Mouse (Mus musculus): ENCODE results near the gene Tef. TPM values are rescaled to one million over a fixed set of nuclear protein-coding genes. Genes with fewer than 3 reads are reported as not detected.

Gene Tef
- 8.4 and 9.5 TPM in 2 replicates for polyA plus RNA-seq (2016; fragmentation: Nextera tagmentation; extraction: Ambion mirVana)

DNA sequence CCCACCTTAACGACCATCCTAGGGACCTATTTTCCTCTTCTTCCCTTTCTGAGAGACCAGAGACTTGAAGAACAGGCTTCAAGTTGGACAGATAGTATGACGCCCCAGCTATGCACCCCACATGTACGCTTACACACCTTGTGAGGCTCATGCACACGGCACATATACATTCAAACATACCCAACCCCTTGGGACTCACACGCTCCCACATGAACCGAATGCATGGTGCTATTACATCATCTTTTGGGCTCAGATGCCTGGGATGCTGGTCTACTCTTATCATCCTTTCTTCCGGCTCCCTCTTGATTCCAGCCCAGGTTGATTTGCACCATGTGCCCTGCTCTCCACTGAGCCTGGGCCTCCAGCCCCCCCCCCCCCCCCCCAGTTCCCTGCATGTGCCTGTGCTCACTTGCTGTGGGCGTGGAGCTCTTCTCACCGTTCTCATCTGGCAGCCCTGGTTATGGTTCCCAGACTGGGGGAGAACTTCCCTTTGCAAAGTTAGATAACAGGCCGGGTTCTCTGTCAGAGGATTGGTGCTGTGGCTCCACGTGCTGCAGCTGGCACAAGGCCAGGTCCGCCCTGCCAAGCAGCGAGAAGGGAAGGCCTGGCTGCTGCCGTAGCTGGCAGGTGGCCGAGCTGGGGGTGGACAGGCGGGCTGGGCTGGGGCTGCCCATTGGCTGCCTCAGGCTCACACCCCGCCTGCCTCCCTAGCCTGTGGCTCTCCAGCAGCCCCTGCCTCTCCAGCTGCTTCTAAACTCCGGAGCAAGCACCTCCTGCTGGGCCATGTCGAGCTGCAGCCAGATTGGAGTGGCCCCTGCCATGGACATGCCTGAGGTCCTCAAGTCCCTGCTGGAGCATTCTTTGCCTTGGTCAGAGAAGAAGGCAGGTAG is at the start of gene Tef:
Gene Tef, plus strand, starts transcription at position 421 of the 890 bp plus-strand sequence.
- Histone ChIP-seq H3K4me2 (peak within 1 kb of the TSS; percentile 74), H3K36me3 (no peaks in the 10 kb centered on the region), H3K27ac (peak within 1 kb of the TSS; percentile 64), H3K4me1 (peaks cover 51% of the 10 kb centered on the region), H3K9me3 (replicated peaks) (no peaks in the 10 kb centered on the region), H3K4me3 (peak within 1 kb of the TSS; percentile 46), H3K9ac (peak within 1 kb of the TSS; percentile 56), H3K27me3 (replicated peaks) (no peaks in the 10 kb centered on the region)
- 15% methylated on average over 19 of the region's 19 CpGs for WGBS (ENCODE audit: insufficient replicate concordance)
- ATAC-seq = peak; percentile 83

DNA sequence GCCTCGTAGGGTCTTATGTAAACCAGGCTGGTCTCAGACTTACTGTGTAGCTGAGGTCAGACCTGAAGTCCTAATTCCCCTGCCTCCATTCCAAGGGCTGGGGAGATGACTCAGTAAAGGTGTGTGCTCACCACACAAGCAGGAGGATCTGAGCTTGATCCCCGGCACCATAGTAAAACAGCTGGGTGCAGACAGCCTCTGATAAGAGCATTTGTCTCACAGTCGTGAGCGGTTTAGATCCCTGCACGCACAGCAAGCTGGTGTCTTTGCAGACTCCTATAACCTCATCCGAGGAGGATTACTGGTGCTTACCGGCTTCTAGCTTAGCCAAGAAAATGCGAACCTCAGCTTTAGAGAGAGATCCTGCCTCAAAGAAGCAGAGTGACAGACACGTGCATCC is 48.6 kb upstream of the Tef start:
- H3K4me2 ChIP-seq = no peak overlapping the region
- H3K36me3 ChIP-seq = peaks cover 24% of the 10 kb centered on the region
- H3K27ac ChIP-seq = no peak overlapping the region
- no peaks in the 10 kb centered on the region for H3K27me3 ChIP-seq (replicated peaks)
- H3K4me3 ChIP-seq = no peak overlapping the region
- no peak overlapping the region for H3K9ac ChIP-seq
- H3K9me3 ChIP-seq (replicated peaks) = no peaks in the 10 kb centered on the region
- ATAC-seq = peak; percentile 61
- 68% methylated on average over 9 of the region's 9 CpGs for WGBS (ENCODE audit: insufficient replicate concordance)
- peaks cover 15% of the 10 kb centered on the region for H3K4me1 ChIP-seq

DNA sequence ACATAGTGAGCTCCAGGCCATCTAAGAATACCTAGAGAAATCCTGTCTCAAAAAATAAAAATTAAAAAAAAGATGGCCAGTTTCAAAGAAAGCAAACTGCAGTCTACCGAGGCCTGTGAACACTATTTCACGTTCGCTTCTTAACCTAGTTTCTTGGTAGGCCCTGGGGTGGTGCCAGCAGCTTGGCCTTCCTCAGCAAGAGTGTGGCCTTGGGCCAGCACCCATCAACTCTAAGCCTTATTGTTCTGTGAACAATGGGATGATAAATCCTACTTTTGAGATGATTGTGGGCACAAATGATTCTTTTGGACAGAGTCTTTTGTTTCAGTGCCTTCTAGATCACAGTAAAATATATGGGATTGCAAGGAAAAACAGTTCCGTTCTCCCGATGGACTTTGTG is 43.5 kb upstream of the Tef start:
- Histone ChIP-seq H3K4me3 (no peak overlapping the region), H3K9me3 (replicated peaks) (no peaks in the 10 kb centered on the region), H3K4me1 (peaks cover 28% of the 10 kb centered on the region), H3K9ac (no peak overlapping the region), H3K27ac (no peak overlapping the region), H3K4me2 (no peak overlapping the region), H3K36me3 (peaks cover 29% of the 10 kb centered on the region), H3K27me3 (replicated peaks) (no peaks in the 10 kb centered on the region)
- no peak for ATAC-seq
- 83% methylated on average over 5 of the region's 5 CpGs for WGBS (ENCODE audit: insufficient replicate concordance)

DNA sequence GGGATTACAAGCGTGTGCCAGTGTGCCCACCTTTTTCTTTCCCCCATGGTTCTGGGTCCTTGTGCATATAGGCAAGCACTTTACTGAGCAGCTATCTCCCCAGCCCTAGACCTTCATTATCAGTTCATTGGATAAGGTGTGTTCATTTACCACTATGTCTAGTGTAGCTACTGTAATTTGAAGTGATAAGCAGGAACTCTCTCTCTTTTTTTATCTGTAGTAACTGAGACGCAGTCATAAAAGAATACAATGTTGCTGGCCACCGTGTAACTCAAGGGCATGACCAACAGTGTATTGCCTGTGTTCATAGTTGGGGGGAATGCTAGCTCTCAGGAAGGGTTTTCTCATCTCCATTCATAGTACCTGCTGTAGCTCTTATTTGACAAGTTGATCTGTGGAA is 42.7 kb upstream of the Tef start:
- Histone ChIP-seq H3K9ac (no peak overlapping the region), H3K9me3 (replicated peaks) (no peaks in the 10 kb centered on the region), H3K36me3 (peaks cover 24% of the 10 kb centered on the region), H3K4me1 (peaks cover 32% of the 10 kb centered on the region), H3K27ac (peak overlapping the region; percentile 37; the same call in 1 of the 2 replicates), H3K4me3 (no peak overlapping the region), H3K4me2 (0 out of 2 replicates have a peak overlapping the region, but pooled peaks have one; percentile 11), H3K27me3 (replicated peaks) (no peaks in the 10 kb centered on the region)
- 36% methylated on average over 3 of the region's 3 CpGs for WGBS (ENCODE audit: insufficient replicate concordance)
- ATAC-seq = peak; percentile 72

DNA sequence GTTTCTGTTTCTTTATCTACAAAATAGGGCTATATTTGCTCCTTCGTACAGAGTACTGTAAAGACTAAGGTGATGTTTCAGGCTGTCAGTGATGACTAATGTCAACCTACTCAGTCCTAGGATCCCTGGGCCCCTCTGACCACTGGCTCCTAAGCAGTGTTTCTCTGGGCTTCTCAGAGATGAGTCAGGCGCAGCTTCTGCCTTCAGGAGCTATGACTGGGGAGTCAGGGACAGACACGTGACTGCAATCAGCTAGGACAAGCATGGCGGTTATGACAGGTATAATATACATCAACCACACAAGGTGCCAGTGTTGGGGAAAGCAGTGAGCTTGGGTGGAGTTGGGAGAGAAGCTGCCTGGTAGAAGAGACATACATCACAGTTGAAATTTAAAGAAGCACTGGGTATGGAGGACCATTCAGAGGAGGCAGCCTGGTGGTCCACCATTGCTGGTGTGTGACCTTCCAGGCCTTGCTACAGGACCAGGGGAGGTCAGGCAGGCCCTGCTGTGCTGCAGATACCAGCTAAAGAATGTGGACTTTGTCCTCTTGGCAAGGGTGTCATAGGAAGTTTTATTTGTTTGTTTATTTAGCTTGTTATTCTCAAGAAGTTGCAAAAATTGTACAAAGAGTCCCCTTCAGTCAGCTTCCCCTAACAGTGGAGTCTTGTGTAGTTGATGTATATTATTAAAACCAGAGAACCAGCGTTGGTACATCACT is 41.7 kb upstream of the Tef start:
- ATAC-seq = no peak
- no peak overlapping the region for H3K4me3 ChIP-seq
- H3K4me2 ChIP-seq = no peak overlapping the region
- no peak overlapping the region for H3K9ac ChIP-seq
- peaks cover 18% of the 10 kb centered on the region for H3K36me3 ChIP-seq
- peaks cover 42% of the 10 kb centered on the region for H3K4me1 ChIP-seq
- H3K27me3 ChIP-seq (replicated peaks) = no peaks in the 10 kb centered on the region
- 73% methylated on average over 5 of the region's 5 CpGs for WGBS (ENCODE audit: insufficient replicate concordance)
- H3K9me3 ChIP-seq (replicated peaks) = no peaks in the 10 kb centered on the region
- H3K27ac ChIP-seq = no peak overlapping the region

DNA sequence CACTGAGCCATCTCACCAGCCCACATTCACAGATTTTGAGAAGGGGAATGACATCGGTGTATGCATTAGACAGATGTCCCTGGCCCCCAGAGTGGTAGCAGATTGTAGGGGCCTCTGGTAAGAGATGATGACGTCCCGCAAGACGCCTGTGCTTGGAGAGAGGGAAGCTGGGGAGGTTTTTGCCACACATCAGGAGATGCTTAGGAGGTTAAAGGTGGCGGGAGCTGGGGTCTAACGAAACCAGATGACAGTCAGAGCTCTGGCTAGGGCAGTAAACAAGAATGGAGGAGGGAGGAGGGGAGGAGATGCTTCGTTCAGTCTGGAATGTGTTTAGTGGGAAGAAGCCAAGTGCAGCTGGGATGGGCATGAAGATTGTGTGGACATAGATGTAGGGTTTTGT is 40.8 kb upstream of the Tef start:
- no peak overlapping the region for H3K9ac ChIP-seq
- no peak for ATAC-seq
- peaks cover 13% of the 10 kb centered on the region for H3K36me3 ChIP-seq
- no peak overlapping the region for H3K4me2 ChIP-seq
- H3K27ac ChIP-seq = no peak overlapping the region
- no peaks in the 10 kb centered on the region for H3K27me3 ChIP-seq (replicated peaks)
- 84% methylated on average over 7 of the region's 7 CpGs for WGBS (ENCODE audit: insufficient replicate concordance)
- H3K4me1 ChIP-seq = peaks cover 51% of the 10 kb centered on the region
- H3K4me3 ChIP-seq = no peak overlapping the region
- H3K9me3 ChIP-seq (replicated peaks) = no peaks in the 10 kb centered on the region

DNA sequence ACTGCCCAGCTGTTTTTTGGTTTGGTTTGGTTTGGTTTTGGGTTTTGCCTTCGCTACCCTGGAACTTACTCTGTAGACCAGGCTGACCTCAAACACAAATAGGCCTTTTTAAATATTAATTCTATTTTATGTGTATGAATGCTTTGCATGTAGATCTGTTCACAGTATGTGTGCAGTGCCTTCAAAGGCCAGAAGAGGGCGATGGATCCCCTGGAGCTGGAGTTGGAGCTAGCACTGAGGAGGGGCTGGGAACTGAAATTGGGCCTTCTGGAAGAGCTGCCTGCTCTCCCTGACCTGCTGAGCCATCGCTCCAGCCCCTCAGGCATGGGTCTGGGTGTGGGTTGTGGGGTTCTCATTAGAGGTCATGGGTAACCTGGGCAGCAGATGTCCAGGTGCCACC is 40.3 kb upstream of the Tef start:
- Histone ChIP-seq H3K4me3 (no peak overlapping the region), H3K27ac (no peak overlapping the region), H3K4me1 (peaks cover 54% of the 10 kb centered on the region), H3K27me3 (replicated peaks) (no peaks in the 10 kb centered on the region), H3K9me3 (replicated peaks) (no peaks in the 10 kb centered on the region), H3K4me2 (no peak overlapping the region), H3K9ac (no peak overlapping the region), H3K36me3 (peaks cover 13% of the 10 kb centered on the region)
- ATAC-seq = no peak
- 79% methylated on average over 3 of the region's 3 CpGs for WGBS (ENCODE audit: insufficient replicate concordance)

DNA sequence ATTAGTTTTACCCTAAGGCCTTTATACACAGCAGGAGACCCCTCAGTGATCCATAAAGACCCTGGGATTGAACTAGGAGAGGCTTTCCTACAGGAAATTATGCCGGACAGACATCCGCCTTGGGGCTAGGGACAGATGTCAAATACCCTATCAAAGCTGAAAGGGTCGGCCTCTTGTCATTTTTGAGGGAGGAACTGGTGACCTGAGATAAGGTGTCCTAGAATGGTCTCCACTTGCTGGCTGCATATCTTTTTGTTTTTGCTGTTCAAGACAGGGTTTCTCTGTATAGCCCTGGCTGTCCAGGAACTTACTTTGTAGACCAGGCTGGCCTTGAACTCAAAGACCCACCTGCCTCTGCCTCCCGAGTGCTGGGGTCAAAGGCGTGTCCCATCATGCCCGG is 37.6 kb upstream of the Tef start:
- ATAC-seq = peak; percentile 64
- Histone ChIP-seq H3K4me3 (no peak overlapping the region), H3K9ac (peak overlapping the region; percentile 14; the same call in 1 of the 2 replicates), H3K9me3 (replicated peaks) (no peaks in the 10 kb centered on the region), H3K36me3 (peaks cover 30% of the 10 kb centered on the region), H3K4me1 (peaks cover 54% of the 10 kb centered on the region), H3K27ac (peak overlapping the region; percentile 57), H3K4me2 (peak overlapping the region; percentile 21), H3K27me3 (replicated peaks) (no peaks in the 10 kb centered on the region)
- 31% methylated on average over 6 of the region's 6 CpGs for WGBS (ENCODE audit: insufficient replicate concordance)

DNA sequence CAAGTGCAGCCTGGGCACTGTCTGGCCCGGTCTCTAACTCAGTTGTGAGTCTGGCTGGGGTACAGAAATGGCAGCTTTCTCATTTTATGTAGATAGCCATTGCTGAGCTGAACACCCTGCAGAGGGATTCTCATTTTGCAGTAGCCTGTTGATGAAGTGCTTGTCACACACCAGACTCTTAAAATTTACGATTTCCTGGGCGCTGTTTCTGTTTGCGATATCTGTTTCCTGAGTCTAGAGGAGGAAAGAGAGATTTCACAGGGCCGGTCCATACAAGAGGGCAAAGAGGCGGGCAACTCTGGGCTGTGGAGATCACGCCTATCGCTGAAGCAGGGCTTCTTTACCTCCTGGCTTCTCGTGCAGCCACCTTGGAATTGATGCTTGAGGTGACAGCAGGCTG is 36.6 kb upstream of the Tef start:
- H3K4me3 ChIP-seq = no peak overlapping the region
- peak overlapping the region; percentile 26; the same call in 1 of the 2 replicates for H3K27ac ChIP-seq
- H3K27me3 ChIP-seq (replicated peaks) = no peaks in the 10 kb centered on the region
- no peaks in the 10 kb centered on the region for H3K9me3 ChIP-seq (replicated peaks)
- no peak overlapping the region for H3K4me2 ChIP-seq
- ATAC-seq = no peak
- H3K9ac ChIP-seq = no peak overlapping the region
- peaks cover 39% of the 10 kb centered on the region for H3K36me3 ChIP-seq
- H3K4me1 ChIP-seq = peaks cover 44% of the 10 kb centered on the region
- WGBS (ENCODE audit: insufficient replicate concordance) = 46% methylated on average over 9 of the region's 9 CpGs

DNA sequence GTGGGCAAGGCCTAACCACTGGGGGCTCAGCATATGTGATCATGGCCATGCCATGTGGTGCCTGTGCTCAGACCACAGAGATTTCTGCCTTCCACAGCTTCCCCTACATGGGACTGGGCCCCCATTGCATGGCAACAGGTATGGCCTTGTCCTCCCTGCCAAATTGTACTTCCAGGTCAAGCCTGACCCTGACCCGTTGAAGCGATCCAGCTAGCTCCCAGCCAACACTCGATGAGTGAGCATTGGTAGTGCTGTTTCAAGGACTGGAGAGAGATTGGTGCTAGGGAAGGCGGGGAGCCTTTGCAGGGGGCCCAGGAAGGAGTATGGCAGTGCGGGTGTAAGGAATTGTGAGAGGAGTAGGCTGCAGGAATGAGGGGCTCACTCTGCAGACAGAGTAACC is 35.8 kb upstream of the Tef start:
- no peak overlapping the region for H3K27ac ChIP-seq
- no peaks in the 10 kb centered on the region for H3K27me3 ChIP-seq (replicated peaks)
- no peak overlapping the region for H3K4me2 ChIP-seq
- no peaks in the 10 kb centered on the region for H3K9me3 ChIP-seq (replicated peaks)
- H3K36me3 ChIP-seq = peaks cover 41% of the 10 kb centered on the region
- no peak overlapping the region for H3K4me3 ChIP-seq
- WGBS (ENCODE audit: insufficient replicate concordance) = 83% methylated on average over 5 of the region's 5 CpGs
- H3K9ac ChIP-seq = no peak overlapping the region
- ATAC-seq = no peak
- H3K4me1 ChIP-seq = peaks cover 43% of the 10 kb centered on the region

DNA sequence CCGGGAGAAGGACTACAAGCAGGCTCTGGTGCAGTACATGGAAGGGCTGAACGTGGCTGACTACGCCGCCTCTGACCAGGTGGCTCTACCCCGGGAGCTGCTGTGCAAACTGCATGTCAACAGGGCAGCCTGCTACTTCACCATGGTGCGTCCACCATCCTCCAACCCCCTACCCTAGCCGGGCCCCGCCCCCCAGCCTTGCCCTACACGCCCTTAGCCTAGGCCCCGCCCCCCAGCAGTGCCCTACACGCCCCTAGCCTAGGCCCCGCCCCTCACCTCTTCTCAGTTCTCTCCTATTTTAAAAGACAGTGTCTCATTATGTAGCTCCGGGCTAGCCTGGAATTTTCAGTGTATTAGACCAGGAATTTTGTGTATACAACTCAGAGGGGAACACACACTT is 33.2 kb upstream of the Tef start:
- Histone ChIP-seq H3K4me3 (no peak overlapping the region), H3K4me1 (peaks cover 36% of the 10 kb centered on the region), H3K36me3 (peaks cover 54% of the 10 kb centered on the region), H3K27ac (no peak overlapping the region), H3K9ac (no peak overlapping the region), H3K9me3 (replicated peaks) (no peaks in the 10 kb centered on the region), H3K4me2 (no peak overlapping the region), H3K27me3 (replicated peaks) (no peaks in the 10 kb centered on the region)
- peak; percentile 54; the same call in 1 of the 2 replicates for ATAC-seq
- 56% methylated on average over 13 of the region's 13 CpGs for WGBS (ENCODE audit: insufficient replicate concordance)
